Mouse (Mus musculus) olfactory bulb, adult 2 months (tissue): Measurements from ENCODE around the gene Mecom. TPM values are rescaled to one million over a fixed set of nuclear protein-coding genes. Genes with fewer than 3 reads are reported as not detected.

ENCODE experiments used
- H3K27ac ChIP-seq: fragments of 200-500 bp; 2 replicates; pipeline ENCODE4 v1.5.1; 2012; ENCODE audit warnings: low read depth, low read length; ENCODE audit not compliant: insufficient read depth
- H3K4me1 ChIP-seq: fragments of 200-500 bp; 2 replicates; pipeline ENCODE4 v1.6.1; 2012; ENCODE audit warnings: low read length; ENCODE audit not compliant: control insufficient read depth, insufficient read depth
- H3K4me3 ChIP-seq: fragments of 200-500 bp; 2 replicates; pipeline ENCODE4 v1.5.1; 2012; ENCODE audit warnings: mild to moderate bottlenecking, low read depth, low read length, moderate library complexity; ENCODE audit not compliant: insufficient read depth
- CTCF ChIP-seq: fragments of 200-500 bp; IDR thresholded peaks from 2 replicates; pipeline ENCODE4 v1.5.1; 2012; ENCODE audit warnings: low read depth, mild to moderate bottlenecking, low read length, moderate library complexity; ENCODE audit not compliant: insufficient read depth
- POLR2A ChIP-seq: fragments of 200-500 bp; IDR thresholded peaks from 2 replicates; pipeline ENCODE4 v1.6.1; 2012; ENCODE audit warnings: mild to moderate bottlenecking, low read depth, low read length, moderate library complexity; ENCODE audit not compliant: insufficient read depth
- WGBS: fragments of 180-500 bp; shearing (Covaris S2); methylation state at CpG from one replicate; pipeline ENCODE4 v1.1.7; 2018; 5-methylcytosine and 5-hydroxymethylcytosine counted together
- polyA plus RNA-seq: library from polyadenylated mRNA; stranded (reverse); fragments of >200 nt; gene quantifications from 2 replicates; pipeline ENCODE4 v1.2.4, GENCODE M21; 2012; ENCODE audit warnings: low replicate concordance; ENCODE audit not compliant: missing spikeins, insufficient read depth, insufficient read length

Mecom gene
- polyA plus RNA-seq, 1 experiment = not detected

DNA sequence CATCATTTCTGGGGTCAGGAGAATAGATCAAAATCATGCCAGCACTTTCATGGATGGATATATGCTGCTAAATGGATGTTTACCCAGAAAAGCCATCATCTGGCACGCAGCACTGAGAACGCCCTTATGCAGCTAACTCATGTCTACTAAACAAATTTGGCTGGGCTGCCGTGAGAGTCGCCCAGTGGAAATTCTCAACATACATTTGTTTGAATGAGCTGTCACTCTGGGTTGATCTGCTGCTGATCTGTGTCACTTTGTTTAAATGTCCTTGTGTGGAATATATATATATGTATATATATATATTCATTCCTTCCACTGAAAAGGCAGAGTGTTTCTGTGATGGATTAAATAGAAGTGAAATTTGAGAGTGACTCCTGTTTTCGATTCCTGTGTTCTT lies 290.0 kb downstream of the Mecom start:
- no peak for TF ChIP-seq CTCF
- WGBS = 92% methylated on average over 5 of the region's 5 CpGs

GRCm38 (mm10) chr3:30256896-30257295 lies 290.9 kb downstream of the Mecom start:
- Histone ChIP-seq H3K4me1 (no peaks in the 10 kb centered on the region), H3K27ac (no peak overlapping the region), H3K4me3 (no peak overlapping the region)
- no peak for TF ChIP-seq POLR2A
- TF ChIP-seq CTCF = no peak
- 90% methylated on average over 7 of the region's 7 CpGs for WGBS

More for the DNA sequence above, 290.0 kb downstream of the Mecom start:
- no peaks in the 10 kb centered on the region for H3K4me1 ChIP-seq
- H3K27ac ChIP-seq = no peak overlapping the region
- no peak overlapping the region for H3K4me3 ChIP-seq

DNA sequence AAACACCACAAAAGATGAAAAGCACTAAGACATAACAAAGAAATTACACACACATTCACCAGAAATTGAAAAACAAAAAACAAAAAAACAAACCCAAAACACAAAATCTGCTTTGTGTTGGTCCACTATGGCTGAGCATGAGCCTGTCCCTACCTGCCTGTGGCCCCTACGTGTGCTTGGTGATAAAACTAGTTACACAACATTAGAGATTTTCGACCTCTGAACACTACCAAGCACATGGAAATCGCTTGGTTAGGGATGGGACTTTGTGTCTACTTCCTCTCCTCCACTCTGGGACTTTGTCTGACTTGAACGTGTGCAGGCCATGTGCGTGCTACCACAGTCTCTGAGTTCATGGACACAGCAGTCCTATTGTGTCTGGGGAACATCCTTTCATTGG lies 292.0 kb downstream of the Mecom start:
- Histone ChIP-seq H3K27ac (no peak overlapping the region), H3K4me1 (no peaks in the 10 kb centered on the region), H3K4me3 (no peak overlapping the region)
- 96% methylated on average over 5 of the region's 5 CpGs for WGBS
- TF ChIP-seq CTCF = no peak
- TF ChIP-seq POLR2A = no peak

DNA sequence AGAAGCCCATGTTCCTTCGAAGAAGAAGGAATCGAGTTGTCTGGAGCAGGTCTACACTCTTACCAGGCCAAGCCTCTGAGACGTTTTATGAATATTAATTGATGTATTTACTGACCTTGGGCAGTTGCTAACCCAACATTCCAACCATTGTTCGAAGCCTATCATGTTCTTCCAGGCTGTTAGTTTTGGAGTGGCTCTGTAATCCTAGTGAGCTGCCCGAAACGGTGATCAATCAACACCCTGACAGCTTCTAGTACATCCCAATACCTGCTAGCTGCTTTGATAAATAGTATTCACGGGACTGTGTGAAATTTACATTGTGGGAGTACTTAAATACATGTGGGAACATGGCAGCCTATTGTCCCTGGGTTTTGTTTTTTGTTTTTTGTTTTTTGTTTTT lies 293.4 kb downstream of the Mecom start:
- TF ChIP-seq POLR2A (no peak), CTCF (no peak)
- Histone ChIP-seq H3K27ac (no peak overlapping the region), H3K4me1 (no peaks in the 10 kb centered on the region), H3K4me3 (no peak overlapping the region)
- 69% methylated on average over 7 of the region's 7 CpGs for WGBS

GRCm38 (mm10) chr3:30253714-30254113 lies 294.1 kb downstream of the Mecom start:
- no peaks in the 10 kb centered on the region for H3K4me1 ChIP-seq
- 95% methylated on average over 5 of the region's 5 CpGs for WGBS
- no peak overlapping the region for H3K4me3 ChIP-seq
- no peak for TF ChIP-seq POLR2A
- no peak for TF ChIP-seq CTCF
- H3K27ac ChIP-seq = no peak overlapping the region

DNA sequence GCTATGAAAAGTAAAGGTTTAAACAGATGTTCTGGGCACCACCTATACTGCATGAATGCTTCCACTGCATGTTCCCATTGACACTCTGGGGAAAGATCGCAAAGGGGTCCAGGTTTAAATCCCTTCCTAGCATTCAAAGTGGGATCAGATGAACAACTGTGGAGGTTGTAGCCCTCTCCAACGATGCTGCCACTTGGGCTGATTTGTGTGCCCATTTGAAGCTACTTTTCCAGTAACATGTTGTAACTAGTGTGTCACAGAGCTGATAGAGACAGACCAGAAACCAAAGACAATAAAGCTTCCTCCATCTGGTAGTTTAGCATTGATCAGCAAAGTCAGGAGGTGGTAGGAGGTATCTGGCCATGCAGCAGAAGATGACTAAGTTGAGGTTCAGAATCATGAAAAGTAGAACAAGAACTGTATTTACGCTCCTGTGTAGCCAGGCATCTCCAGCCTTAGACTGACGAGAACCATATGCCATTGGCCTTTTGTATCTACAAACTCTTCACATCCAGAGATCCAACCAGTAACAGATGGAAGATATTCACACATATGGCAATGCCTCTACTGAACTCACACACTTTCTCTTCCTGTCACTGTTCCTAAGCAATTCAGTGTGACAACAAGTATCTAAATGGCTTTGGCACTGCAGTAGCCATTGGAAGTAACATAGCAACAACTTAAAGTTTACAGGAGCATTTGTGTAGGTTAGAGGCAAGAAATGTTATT lies 299.0 kb downstream of the Mecom start:
- TF ChIP-seq POLR2A = no peak
- no peak for TF ChIP-seq CTCF
- no peaks in the 10 kb centered on the region for H3K4me1 ChIP-seq
- 92% methylated on average over 4 of the region's 4 CpGs for WGBS
- H3K4me3 ChIP-seq = no peak overlapping the region
- H3K27ac ChIP-seq = no peak overlapping the region

DNA sequence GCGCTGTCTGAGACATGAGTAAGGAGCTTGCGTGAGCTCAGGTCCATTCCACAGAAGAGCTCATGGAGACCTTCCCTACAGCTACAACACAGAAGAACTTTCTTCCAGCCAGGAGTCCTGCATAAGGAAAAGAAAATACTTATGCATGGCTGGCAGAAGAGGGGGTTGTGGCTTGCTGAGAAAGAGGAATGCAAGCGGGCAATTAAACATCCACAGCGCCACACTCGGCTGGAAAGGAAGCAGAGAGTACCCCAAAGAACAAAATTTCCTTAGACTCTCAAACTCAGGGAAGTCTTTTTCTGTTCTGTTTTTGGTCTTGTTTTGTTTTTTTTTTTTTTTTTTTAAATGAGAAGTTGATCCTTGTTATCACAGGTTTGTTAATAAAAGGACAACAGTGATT lies 300.6 kb downstream of the Mecom start:
- TF ChIP-seq CTCF (no peak), POLR2A (no peak)
- Histone ChIP-seq H3K4me1 (no peaks in the 10 kb centered on the region), H3K4me3 (no peak overlapping the region), H3K27ac (no peak overlapping the region)
- 87% methylated on average over 5 of the region's 5 CpGs for WGBS

DNA sequence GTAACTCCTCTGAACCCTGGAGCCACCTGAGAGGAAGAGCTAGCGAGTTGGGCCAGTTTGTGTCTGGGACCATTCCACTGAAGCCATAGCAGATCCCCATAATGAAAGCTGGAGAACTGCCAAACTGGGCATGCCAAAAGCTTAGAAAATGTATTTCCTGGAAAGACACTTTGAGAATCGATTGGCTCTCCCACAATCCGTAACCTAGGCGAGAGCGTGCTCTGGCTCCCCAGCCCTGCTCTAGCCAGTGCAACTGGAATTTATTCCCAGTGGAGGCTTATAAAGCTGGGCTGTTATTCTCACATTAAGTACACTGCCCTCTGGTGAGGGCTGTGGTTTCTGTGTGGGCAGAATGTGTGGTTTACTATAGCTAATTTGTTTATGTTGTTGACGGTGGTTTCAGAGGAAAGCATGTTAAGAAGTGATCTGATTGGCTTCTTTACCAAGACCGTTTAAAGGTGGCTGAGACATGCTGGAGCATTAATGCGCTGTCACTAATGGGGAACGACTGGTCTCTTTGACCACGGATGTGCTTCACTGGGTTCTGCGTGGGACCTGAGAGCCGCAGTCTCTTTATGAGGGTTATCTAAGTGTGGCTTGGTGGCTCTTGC lies 301.3 kb downstream of the Mecom start:
- 81% methylated on average over 12 of the region's 12 CpGs for WGBS
- H3K27ac ChIP-seq = no peak overlapping the region
- TF ChIP-seq CTCF = no peak
- TF ChIP-seq POLR2A = no peak

DNA sequence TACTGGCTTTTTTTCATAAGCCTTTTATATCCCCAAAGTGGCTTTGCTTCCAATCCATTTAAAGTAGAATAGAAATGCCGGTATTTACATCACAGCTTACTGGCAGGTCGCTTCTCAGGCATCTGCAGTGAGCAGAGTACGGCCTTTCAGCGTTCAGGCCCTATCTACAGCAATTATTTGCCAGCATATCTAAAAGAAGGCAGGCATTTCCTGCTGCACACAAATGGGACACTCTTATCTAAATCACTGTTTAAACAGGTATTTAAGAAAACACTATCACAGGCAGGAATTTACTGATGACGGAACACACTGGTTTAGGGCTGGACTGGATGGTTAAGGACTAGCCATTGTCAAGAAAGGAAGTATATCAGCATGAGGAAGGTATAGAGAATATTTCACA lies 301.9 kb downstream of the Mecom start:
- WGBS = 92% methylated on average over 5 of the region's 5 CpGs
- H3K4me3 ChIP-seq = no peak overlapping the region
- H3K27ac ChIP-seq = no peak overlapping the region
- no peak for TF ChIP-seq POLR2A
- no peak for TF ChIP-seq CTCF
- H3K4me1 ChIP-seq = no peaks in the 10 kb centered on the region

More for the DNA sequence above, 301.3 kb downstream of the Mecom start:
- no peaks in the 10 kb centered on the region for H3K4me1 ChIP-seq
- no peak overlapping the region for H3K4me3 ChIP-seq

- H3K4me3 ChIP-seq = no peak overlapping the region
- WGBS = 53% methylated on average over 7 of the region's 7 CpGs
- no peaks in the 10 kb centered on the region for H3K4me1 ChIP-seq
- no peak overlapping the region for H3K27ac ChIP-seq
- no peak for TF ChIP-seq CTCF
- no peak for TF ChIP-seq POLR2A
Observed at GRCm38 (mm10) chr3:30244401-30244871, 303.4 kb downstream of the Mecom start.
